Mouse (Mus musculus) E14TG2a.4 (cell line): Measurements from ENCODE around the gene Nudt8.

Experiments
- CTCF ChIP-seq: conservative IDR thresholded peaks from 2 replicates; pipeline ENCODE4 v1.5.1; 2014; ENCODE audit warnings: low read length
- NANOG ChIP-seq: IDR thresholded peaks from 2 replicates; pipeline ENCODE4 v1.6.1; 2014; ENCODE audit warnings: borderline replicate concordance, low read length, mixed read lengths
- POU5F1 ChIP-seq: IDR thresholded peaks from 2 replicates; pipeline ENCODE4 v1.6.1; 2014; ENCODE audit warnings: low read length, borderline replicate concordance

GRCm38 (mm10) chr19:3959030-3959429, 41.4 kb upstream of the Nudt8 start:
- no peak for TF ChIP-seq CTCF
- TF ChIP-seq NANOG = no peak
- TF ChIP-seq POU5F1 = no peak
